In genomic region chr9:89826712-89827548, GRCm38 (mm10) we compare ENCODE assay signal across 8 mouse cellular contexts.
DNase-seq lines count a peak whose midpoint lies in the region; ATAC-seq and TF ChIP-seq lines count a peak whose summit lies in the region.

No protein-coding gene starts in this region.

- peak; percentile 90 for ATAC-seq in Patski
- peak; percentile 87 for ATAC-seq in hindbrain, embryonic 12.5 days (ENCODE audit: low FRiP score)
- ATAC-seq in lung, postnatal 0 days, result peak; percentile 89

- TF ChIP-seq CTCF in Patski (IDR thresholded peaks at IDR 0.05), result peak; percentile 96
- TF ChIP-seq CTCF in lung, postnatal 0 days (IDR thresholded peaks at IDR 0.05), result peak; percentile 83

- H3K4me3 ChIP-seq in hindbrain, embryonic 12.5 days, result no peak overlapping the region
- peak overlapping the region; percentile 1; the same call in 1 of the 2 replicates for H3K4me3 ChIP-seq in lung, postnatal 0 days (ENCODE audit: low read depth, low read length)

- H3K4me1 ChIP-seq in hindbrain, embryonic 12.5 days, result 0 out of 2 replicates have a peak, but pooled peaks cover 3% of the 10 kb centered on the region
- no peaks in the 10 kb centered on the region for H3K4me1 ChIP-seq in lung, postnatal 0 days (ENCODE audit: insufficient read depth, low read depth, low read length)

- no peak for TF ChIP-seq EP300 in lung, postnatal 0 days (IDR thresholded peaks at IDR 0.05)

- H3K4me2 ChIP-seq in hindbrain, embryonic 12.5 days (replicated peaks), result peak overlapping the region; percentile 44
- peak overlapping the region; percentile 47 for H3K4me2 ChIP-seq in lung, postnatal 0 days (replicated peaks; ENCODE audit: low read depth, low read length)

- peak; percentile 37 for DNase-seq in Patski (ENCODE audit: low read depth, low spot score)
- peak; percentile 96 to 97 for DNase-seq in cerebellum, postnatal 10 days
- DNase-seq in frontal cortex, postnatal 14 days (ENCODE audit: low spot score in 2 of 2), result peak; percentile 80 to 88
- DNase-seq in layer of hippocampus, postnatal 10 days (ENCODE audit: low spot score in 2 of 2), result peak; percentile 94 to 96
- peak; percentile 80 for DNase-seq in lung, postnatal 0 days (ENCODE audit: low spot score)
- DNase-seq in ovary, postnatal 14 days (ENCODE audit: low spot score), result peak; percentile 84
- DNase-seq in thymus, postnatal 10 days (ENCODE audit: low spot score in 2 of 2), result peak; percentile 64 to 86

- WGBS in hindbrain, embryonic 12.5 days, result 33% methylated on average over 24 of the region's 24 CpGs
- 37% methylated on average over 24 of the region's 24 CpGs for WGBS in lung, postnatal 0 days

- H3K27ac ChIP-seq in hindbrain, embryonic 12.5 days, result no peak overlapping the region
- no peak overlapping the region for H3K27ac ChIP-seq in lung, postnatal 0 days (ENCODE audit: low read length)

- no peak overlapping the region for H3K9ac ChIP-seq in hindbrain, embryonic 12.5 days
- no peak overlapping the region for H3K9ac ChIP-seq in lung, postnatal 0 days (replicated peaks; ENCODE audit: low read depth)

- no peaks in the 10 kb centered on the region for H3K36me3 ChIP-seq in hindbrain, embryonic 12.5 days
- no peaks in the 10 kb centered on the region for H3K36me3 ChIP-seq in lung, postnatal 0 days (ENCODE audit: insufficient read depth, low read length)

- no peaks in the 10 kb centered on the region for H3K9me3 ChIP-seq in hindbrain, embryonic 12.5 days (replicated peaks)
- H3K9me3 ChIP-seq in lung, postnatal 0 days (ENCODE audit: low read length), result no peaks in the 10 kb centered on the region

- POLR2A ChIA-PET in Patski (lab: Charles Lee), result no interaction called here

- in situ Hi-C loops in Patski (cut with MboI; ENCODE audit: low pct_unique_long_range_greater_than_20kb), result loop anchor here (5.0 kb wide), 2 partner anchors 150 to 250 kb away; no protein-coding TSS in a partner anchor

- CTCF ChIA-PET in Patski (lab: Charles Lee), result interaction anchor here (0.8 to 1.3 kb wide), 8 partner anchors 10 to 254 kb away, joined by 3 to 10 read pairs (median 4); no protein-coding TSS in a partner anchor

- H3K27me3 ChIP-seq in Patski, result peaks cover 9% of the 10 kb centered on the region
- no peaks in the 10 kb centered on the region; the same call in 1 of the 2 replicates for H3K27me3 ChIP-seq in hindbrain, embryonic 12.5 days
- 0 out of 2 replicates have a peak, but pooled peaks cover 3% of the 10 kb centered on the region for H3K27me3 ChIP-seq in lung, postnatal 0 days (replicated peaks; ENCODE audit: insufficient read depth, low read length)

Comparison
In these comparisons a context has a peak if more than half of its experiments do, and no peak if none do; other contexts are left out.
1. DNase-seq: peak in every context shown above with its lines; median percentile 96 in cerebellum, postnatal 10 days; 95 in layer of hippocampus, postnatal 10 days; 84 in frontal cortex, postnatal 14 days; 84 in ovary, postnatal 14 days; 80 in lung, postnatal 0 days; 75 in thymus, postnatal 10 days; 37 in Patski.